Mouse (Mus musculus) retina, postnatal 7 days (tissue): ENCODE data around the gene Ubr7.
A peak's percentile ranks its signal among the peaks of the same experiment; 100 is the strongest.

Source experiments
- DNase-seq: peaks from one replicate; pipeline ENCODE4 v3.0.0-alpha.2; 2012; ENCODE audit warnings: low read depth, low spot score

Gene Ubr7

DNA sequence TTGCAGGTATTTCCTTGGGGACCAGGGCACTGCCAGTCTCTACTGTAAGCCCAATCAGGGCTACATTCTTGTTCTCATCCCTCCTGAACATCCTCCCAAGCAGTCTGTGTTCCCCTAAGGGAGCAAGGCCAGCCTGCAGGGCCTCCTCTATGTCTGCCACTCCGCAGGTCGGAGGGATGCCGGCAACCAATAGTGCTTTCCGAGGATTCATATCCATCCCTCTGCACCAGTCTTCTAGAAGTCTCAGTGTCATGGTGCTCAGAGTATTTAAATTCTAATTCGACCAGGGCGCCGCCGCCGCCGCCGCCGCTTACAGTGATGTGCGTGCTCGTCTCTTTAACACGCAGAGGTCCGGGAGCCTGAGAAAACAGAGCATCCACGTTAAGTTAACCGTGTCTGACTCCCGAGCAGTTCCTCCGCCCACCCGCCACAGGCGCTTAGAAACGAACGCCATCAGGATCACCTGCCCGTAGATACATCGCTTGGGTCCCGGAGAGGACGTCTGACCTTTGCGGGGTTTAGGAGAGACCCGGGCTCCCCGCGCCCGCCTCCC is 14.7 kb upstream of the Ubr7 start:
- no peak for DNase-seq

DNA sequence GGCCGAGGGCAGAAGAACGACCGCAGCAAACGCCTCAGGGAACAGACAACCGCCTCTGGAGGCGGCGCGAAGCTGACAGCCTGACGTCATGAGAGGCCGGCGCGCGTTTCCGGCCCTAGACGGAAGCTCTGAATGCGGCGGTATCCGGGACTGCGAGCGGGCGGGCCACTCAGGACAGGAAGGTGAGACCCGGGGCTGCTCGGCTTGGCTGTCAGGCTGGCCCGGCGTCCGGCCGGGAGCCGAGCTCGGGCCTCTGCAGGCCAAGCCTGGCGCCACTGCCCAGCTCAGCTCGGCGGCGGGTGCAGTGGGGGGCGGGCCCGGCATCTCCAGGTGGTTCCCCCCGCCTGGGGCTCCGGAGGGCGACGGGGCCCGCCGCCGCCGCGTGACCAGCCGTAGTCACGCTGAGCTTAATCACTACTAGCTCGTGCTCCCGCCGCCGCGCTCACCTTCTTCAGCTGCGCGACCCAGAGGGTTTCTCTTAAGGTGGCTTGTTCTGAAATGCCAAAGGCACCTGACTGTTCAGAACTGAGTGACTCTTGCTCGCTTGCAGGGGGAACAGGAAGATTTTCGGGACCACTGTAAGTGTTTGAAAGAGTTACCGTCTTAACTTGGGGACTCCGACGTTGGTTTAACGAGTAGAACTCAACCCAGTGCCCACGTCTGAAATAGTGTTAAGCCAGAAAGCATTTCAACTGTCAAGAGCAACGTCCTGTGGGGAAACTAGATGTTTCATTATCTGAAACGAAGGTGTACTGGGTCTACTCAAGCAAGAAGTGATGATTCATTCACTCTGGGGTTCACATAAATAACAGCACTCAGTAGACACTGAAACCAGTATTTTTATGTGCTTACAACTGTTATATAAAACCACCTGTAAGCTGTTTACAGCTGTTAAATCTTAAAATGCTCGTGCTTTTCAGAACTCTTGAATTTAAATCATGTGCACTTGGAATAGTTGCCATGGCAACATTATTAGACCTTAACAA is 13.9 kb upstream of the Ubr7 start, which contains the start of the genes Moap1 and Tmem251:
Moap1 (minus strand) TSS at position 73 of the 986 bp plus-strand sequence.
Tmem251 (plus strand) TSS at position 174 of the 986 bp plus-strand sequence.
- DNase-seq = peak; percentile 83

DNA sequence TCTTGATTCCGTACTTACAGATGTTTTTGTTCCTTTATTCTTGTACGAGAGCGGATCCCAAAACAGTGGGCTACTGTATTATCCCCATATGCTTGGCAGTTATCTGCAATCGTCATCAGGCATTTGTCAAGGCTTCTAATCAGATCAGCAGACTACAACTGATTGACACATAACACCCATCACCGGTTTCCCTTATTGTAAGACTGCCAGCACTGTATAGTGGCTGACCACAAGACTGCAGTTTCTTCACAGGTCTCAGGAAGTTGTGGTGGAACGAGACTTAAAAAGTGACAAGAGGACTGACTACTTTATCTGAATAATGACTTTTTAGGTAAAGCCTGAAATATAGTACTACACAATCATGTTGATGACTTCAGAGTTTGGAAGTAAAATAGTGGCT is 12.9 kb upstream of the Ubr7 start:
- DNase-seq = no peak

DNA sequence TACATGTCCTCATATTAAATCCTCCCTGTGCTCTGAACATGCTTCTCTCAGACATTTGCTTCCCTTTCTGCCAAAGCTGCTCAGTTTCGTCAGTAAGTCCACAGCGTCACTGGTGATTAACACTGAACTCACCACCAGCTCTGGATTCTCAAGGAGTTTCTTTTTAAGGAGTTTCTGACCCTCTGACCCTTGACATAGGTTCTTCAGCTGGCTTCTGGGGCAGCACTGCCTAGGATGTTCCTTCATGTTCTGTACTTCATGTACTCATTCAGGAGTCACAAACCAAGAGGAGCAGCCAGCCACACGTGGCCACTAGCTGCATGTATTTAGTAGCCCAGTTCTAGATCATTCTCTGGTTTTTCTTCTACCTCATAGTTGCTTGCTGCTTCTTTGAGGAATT is 9.5 kb upstream of the Ubr7 start:
- no peak for DNase-seq

DNA sequence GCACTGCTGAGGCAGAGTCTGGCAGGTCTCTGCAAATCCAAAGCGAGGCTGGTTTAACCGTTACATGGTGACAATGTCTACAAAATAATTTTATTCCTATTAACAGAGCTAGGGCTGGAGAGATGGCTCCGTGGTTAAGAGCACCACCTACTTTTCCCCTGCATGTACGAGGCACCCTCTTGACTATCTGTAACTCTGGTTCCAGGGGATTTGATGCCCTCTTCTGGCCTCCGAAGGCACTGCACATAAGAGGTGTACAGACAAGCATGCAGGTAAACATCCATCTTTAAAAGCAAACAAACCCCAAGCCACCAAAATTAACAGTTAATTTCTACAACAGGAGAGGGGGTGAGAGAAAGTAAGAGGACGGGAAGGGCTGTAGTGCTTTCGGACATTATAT is 1.5 kb upstream of the Ubr7 start:
- DNase-seq = no peak

DNA sequence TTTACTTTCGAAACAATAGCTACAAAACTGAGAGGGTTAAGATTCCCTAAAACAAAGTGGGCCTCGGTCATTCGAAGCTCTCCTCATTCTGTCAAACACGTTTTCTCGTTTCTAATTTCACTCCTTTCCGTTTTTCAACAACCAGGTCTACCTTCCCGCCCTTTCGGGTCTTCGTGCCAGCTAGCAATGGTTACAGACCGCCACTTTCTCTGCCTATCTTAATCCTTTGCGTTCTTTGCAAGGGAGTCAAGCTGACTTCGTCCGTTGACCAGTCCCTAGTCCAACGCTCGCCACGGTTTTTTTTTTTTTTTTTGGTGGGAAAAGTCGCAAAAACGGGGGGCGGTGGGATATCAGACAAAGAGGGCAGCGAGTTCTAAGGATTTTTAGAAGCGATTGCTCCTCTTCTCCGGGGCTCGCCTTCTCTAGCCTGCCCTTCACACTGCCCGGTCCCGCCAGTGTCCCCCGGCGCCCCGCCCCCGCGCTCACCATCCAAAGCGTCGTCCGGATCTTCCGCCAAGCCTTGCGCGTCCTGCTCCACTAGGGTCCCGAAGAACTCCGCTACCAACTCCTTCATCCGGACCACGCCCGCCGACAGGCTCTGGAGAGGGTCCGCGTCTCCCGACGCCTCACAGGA is 595 bp upstream of the Ubr7 start:
- no peak for DNase-seq

DNA sequence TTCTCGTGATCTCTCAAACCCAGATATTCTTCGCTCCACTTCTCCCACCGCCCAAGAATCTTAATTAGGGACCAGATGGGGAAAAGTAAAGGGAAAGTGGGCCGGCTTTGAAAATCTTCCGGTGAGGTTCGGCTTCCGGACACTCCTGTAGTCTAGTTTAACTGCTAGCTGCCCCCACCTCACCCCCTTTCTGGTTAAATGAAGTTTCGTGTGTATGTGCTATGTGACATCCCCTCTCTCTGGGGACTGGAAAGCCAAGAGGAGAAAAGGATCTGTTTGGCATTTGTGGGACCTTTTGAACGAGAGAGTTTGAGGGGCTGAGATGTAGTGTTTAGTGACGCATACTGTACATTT is 613 bp downstream of the Ubr7 start, which contains the start of gene Gm20604:
Gm20604 (minus strand) TSS at position 270 of the 354 bp plus-strand sequence.
- no peak for DNase-seq

DNA sequence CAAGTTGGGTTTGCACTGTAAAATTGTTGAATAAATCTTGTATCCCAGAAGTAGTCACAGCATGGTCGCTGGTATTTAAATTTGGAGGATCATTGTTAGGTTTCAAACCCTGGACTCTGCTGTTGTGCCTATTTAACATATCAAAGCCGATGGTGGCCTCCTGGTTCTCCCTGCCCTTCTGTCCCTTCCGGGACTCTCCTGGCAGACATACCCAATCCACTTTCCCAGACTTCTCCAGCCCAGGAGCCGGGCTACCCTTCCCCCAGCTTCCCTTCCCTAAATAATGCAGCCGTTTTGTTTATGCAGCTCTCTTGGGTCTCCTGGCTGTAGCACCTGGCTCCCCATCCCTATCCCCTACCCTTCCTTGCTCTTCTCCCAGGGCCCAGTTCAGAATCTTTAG is 1.2 kb downstream of the Ubr7 start:
- no peak for DNase-seq

DNA sequence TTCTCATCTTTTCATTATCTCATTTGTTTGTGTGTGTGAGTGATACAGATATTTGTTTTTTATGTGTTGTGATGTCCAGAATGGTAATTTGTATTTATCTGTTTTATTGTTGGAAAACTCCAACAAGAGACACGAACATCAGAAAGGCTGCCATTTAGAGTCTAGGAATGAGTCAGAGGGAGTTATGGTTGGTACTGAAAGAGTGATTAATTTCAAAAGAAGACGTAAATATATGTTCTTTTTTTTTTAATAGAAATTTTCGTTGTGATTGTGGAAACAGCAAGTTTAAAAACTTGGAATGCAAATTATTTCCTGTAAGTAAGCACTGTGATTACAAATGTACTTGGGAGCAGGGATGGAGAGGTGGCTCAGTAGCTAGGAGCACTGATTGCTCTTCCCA is 3.9 kb downstream of the Ubr7 start:
- no peak for DNase-seq

DNA sequence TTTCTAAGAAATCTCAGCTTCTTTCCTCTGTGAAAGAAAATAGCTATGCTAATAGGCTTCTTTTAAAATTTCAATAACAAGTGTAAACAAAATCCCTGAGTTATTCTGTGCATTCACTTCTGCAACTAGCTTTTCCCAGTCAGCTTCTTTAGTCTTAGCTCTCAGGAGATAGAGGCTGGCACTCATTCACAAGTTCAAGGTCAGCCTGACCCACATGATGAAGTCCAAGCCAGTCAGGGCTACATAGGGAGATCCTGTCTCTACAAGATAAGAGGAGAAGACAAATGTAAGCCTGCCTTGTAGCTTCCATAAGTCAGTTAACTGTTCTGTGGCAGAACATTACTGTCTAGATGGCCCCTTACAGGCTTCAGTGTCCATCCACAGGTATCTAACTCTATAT is 5.9 kb downstream of the Ubr7 start:
- DNase-seq = no peak

DNA sequence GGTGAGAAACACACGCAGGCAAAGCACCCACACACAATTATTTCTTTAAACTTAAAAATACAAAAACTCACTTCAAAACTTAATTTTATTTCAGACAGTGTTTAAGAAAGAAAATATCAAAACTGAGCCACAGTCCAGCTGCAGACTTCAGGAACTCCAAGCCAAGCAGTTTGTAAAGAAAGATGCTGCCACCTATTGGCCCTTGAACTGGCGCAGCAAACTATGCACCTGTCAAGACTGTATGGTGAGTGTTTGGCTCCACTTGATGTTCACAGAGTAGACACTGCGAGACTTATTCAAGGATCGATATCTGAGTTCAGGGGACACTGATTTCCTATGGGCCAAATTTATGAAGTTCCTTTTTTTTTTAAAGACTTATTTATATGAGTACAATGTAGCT is 11.2 kb downstream of the Ubr7 start:
- no peak for DNase-seq

DNA sequence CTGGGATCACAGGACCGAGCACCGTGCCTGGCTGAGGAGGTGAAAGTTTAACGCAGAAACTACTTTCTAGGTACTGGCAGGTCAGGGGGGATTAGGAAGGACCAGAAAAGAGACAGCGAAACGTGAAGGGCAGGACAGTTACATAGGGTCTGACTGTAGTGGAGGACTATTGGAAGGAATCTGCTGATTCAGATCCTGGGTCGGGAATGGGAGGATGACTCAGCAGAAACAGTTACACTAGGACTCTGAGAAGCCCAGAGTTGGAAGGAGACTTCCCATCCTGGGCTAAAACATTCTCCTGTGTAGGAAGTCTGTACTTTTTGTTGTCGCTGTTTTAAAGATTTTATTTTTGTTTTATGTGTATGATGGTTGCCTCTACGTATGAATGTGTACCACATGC is 13.8 kb downstream of the Ubr7 start:
- DNase-seq = no peak

DNA sequence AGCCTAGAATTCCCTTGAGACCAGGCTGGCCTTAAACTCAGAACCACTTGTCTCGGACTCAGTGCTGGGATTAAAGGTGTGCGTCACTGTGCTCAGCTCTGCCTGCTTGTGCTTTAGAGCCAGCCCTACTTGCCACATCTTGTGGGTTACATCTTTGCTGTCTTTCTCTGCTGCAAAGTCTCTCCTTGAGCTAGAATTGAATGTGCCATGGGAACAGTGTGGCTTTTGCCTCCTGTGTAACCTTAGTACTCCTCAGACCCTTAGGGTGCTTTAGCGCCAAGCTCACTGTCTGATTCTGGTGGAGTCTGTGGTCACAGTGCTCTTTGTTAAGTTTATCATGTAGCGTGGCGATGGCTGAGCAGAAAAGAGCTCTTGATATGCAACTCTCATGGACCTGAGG is 14.9 kb downstream of the Ubr7 start:
- DNase-seq = no peak

DNA sequence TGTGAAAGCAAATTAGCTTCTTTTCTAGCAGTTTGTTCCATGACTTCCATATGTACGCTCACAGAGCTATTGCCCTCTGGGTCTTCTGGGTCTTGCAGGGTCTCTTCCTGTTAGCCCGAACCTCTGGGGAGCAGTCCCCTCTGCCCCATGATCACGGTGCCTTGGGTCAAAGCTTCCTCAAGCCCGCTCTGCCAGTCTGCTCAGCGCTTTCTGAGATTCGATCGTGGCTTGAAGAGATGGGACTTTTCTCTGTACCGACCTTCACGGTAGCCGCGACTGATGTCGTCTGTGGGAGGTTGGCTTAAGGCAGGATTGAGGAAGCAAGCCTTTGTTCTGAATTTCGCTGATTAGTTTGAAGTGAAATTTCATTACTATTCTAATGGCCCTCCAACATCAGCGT is 18.3 kb downstream of the Ubr7 start:
- DNase-seq = no peak

DNA sequence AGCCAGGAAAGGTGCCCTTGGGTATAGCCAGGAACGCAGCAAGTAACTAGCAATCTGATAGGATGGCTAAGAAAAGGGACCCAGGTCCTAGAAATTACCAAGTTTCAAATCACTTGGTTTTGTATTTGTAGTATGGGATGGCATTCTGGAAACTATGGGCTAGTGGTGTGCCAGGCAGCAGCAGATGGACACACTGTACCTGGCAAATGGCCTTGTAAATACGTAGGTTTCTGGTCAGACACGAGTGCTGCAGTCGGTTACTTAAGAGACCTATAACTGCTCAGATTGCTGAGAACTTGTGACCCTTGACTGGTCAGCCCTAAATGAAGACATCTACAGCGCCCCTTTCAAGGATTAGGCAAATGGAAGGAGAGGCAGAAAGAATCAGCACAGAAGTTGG is 20.4 kb downstream of the Ubr7 start:
- DNase-seq = no peak

DNA sequence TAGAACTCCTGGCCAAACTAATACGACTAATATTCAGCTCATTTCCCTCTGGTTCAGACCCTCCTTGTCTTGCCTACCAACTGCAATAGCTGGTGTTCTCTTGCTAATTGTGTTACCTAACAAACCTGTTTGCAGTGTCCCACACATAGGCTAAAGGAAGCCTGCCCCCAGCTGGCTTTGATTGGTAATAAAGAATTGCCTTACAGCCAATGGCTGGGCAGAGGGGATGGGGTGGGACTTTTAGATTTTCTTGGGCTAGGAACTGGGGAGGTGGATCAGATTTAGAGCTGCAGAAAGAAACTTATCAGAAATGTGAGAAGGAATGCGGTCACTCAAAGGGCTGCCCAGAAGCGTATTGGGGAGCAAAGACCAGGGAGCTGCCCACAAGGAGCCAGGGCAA is 21.7 kb downstream of the Ubr7 start:
- DNase-seq = no peak

DNA sequence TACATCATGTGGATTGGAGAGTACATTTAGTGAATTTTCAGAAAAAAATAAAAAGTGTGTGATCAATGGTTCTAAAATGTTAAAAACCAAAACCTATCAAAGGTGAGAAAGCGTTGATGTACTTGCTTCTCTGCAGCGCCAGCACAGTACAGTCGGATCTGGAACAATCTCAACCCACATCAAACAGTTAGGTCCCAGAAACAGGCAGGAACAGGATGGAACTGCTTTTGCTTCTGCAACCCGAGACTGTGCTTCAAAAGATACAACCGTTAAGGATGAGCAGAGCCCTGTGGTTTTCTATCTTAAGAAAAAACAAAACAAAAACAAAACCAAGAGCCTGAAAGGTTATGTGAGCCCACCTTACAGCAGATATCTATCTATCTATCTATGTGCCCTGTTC is 25.1 kb downstream of the Ubr7 start:
- no peak for DNase-seq

DNA sequence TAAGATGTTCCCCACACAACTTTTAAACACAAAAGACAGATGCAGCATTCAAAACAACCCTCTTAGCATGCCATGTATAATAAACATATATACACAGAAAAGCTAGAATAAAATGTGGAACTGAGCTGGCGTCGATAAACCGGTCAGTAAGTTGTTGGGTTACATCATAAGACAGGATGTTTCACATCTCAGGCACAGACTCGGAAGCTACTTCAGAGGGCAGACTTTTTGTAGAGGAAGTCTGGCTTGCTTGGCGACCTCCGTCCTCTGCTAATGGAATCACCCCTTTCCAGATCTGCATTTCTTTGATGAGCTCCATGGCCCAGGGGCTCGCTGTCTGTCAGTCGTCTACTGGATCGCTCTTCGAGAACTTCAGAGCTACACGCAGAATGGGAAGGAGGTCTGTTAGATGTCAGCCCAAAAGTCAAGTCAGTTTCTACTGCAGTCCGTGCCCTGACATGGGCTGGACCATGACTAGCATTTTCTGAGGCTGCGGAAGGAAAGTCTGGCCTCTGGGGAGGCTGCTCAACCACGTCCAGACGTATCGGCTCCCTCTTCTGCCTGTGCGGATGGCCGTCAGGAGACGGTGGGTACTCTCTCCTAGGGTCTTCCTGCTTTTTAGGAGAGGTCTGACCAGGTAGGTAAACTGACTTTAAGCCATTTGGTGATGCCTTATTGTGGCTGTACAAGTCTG is 27.3 kb downstream of the Ubr7 start:
- no peak for DNase-seq

DNA sequence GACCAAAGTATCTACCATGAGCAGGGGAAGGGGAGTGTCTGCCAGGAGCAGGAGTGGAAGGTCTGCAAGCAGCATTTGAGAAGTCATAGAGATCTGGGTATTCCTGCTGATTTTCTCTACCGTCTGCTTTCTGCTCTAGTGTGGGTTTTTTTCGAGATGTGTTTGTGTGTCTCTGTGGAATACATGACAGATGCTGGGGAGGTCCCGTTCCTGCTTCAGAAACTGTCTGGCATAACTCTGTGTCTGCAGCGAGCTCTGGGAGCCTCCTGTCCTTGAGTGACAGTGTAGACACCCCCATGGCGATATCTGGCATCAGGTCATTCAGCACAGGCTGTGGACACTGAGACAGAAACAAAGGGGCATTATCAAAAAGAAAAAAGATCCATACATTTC is 27.8 kb downstream of the Ubr7 start:
- DNase-seq = no peak

DNA sequence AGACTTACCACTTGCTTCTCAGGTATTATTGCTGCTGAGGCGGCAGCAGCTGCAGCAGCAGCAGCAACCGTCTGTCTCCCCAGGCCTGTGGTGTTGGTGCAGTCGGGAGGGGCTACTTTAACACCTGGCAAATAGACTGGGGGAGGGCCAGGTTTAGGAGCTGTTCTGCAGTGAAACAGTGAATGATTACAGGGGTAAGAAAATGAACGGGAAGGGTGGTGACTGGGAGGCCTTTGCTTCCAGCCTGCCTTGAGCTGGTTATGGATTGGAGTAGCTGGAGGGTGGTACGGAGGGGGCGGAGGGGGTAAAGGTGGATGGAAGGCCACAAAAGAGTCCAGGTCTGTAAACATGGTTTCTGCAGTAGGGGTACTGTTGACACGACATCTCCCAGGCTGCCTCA is 30.2 kb downstream of the Ubr7 start:
- DNase-seq = no peak

DNA sequence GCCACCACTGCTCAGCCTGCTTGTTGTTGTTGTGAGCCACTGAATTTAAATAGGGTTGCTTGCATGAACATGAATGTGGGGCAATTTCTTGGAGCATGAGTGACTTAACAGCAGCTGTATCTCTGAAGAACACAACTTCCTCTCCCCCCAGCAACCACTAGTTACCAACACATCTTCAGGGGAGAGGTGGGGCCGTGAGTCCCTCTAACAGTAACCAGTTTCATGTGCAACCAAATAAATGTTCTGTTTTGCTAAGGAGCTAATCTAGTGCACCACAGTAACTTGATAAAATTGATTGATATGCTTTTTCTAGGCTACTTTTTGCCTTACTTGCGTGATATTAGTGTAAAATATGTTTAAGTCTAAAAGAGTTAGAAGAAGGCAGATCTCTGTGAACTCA is 41.8 kb downstream of the Ubr7 start:
- DNase-seq = no peak

DNA sequence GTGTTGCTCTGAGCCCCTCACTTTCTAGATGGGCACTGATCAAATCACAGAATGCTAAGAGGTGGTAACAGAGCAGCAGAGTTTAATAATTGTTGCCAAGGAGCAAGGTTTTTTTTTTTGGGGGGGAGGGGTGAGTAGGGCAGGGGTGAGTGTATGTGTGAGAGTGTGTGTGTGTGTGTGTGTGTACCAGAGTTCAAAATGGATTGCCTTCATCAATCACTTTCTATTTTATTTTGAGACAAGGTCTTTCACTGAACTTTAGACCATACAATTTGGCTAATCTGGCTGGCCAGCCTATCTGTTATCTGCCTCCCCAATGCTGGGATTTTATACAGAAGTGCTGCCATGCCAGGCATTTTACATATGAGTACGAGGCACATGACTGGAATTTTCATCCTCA is 57.1 kb downstream of the Ubr7 start:
- DNase-seq = no peak
